Mouse (Mus musculus): ENCODE data around the gene 3110009E18Rik. TPM values are rescaled to one million over a fixed set of nuclear protein-coding genes. Genes with fewer than 3 reads are reported as not detected.

3110009E18Rik gene
- total RNA-seq, 2 experiments from 2014 or later: 8.6 to 10.5 TPM

GRCm38 (mm10) chr1:120138923-120139540 lies 18.0 kb downstream of the 3110009E18Rik start:
- DNase-seq (ENCODE audit: low spot score in 2 of 2): no peak

- DNase-seq (ENCODE audit: low spot score in 2 of 2): no peak
Measured at GRCm38 (mm10) chr1:120140144-120140693, 19.2 kb downstream of the 3110009E18Rik start.

- no peak for DNase-seq (ENCODE audit: low spot score in 2 of 2)
Measured at GRCm38 (mm10) chr1:120142551-120142950, 21.6 kb downstream of the 3110009E18Rik start.

GRCm38 (mm10) chr1:120145527-120146216 lies 24.7 kb downstream of the 3110009E18Rik start:
- DNase-seq (ENCODE audit: low spot score in 2 of 2): no peak

- no peak for DNase-seq (ENCODE audit: low spot score in 2 of 2)
Measured at GRCm38 (mm10) chr1:120146994-120147393, 26.0 kb downstream of the 3110009E18Rik start.

GRCm38 (mm10) chr1:120154232-120154631 lies 33.2 kb downstream of the 3110009E18Rik start:
- DNase-seq (ENCODE audit: low spot score in 2 of 2): peak; percentile 40

GRCm38 (mm10) chr1:120155325-120155724 lies 34.3 kb downstream of the 3110009E18Rik start:
- no peak for DNase-seq (ENCODE audit: low spot score in 2 of 2)

GRCm38 (mm10) chr1:120158474-120159127 lies 37.6 kb downstream of the 3110009E18Rik start:
- no peak for DNase-seq (ENCODE audit: low spot score in 2 of 2)

- no peak for DNase-seq (ENCODE audit: low spot score in 2 of 2)
Measured at GRCm38 (mm10) chr1:120161502-120161901, 40.5 kb downstream of the 3110009E18Rik start.

GRCm38 (mm10) chr1:120162616-120163015 lies 41.6 kb downstream of the 3110009E18Rik start:
- no peak for DNase-seq (ENCODE audit: low spot score in 2 of 2)

- DNase-seq (ENCODE audit: low spot score in 2 of 2): no peak
Measured at GRCm38 (mm10) chr1:120168016-120168415, 47.0 kb downstream of the 3110009E18Rik start.

GRCm38 (mm10) chr1:120168674-120169073 lies 47.7 kb downstream of the 3110009E18Rik start:
- no peak for DNase-seq (ENCODE audit: low spot score in 2 of 2)

- no peak for DNase-seq (ENCODE audit: low spot score in 2 of 2)
Measured at GRCm38 (mm10) chr1:120170307-120170706, 49.3 kb downstream of the 3110009E18Rik start.

GRCm38 (mm10) chr1:120171819-120172521 lies 51.0 kb downstream of the 3110009E18Rik start:
- no peak for DNase-seq (ENCODE audit: low spot score in 2 of 2)

GRCm38 (mm10) chr1:120174991-120175390 lies 54.0 kb downstream of the 3110009E18Rik start:
- no peak for DNase-seq (ENCODE audit: low spot score in 2 of 2)

- DNase-seq (ENCODE audit: low spot score in 2 of 2): no peak
Measured at GRCm38 (mm10) chr1:120176313-120176712, 55.3 kb downstream of the 3110009E18Rik start.

- no peak for DNase-seq (ENCODE audit: low spot score in 2 of 2)
Measured at GRCm38 (mm10) chr1:120177141-120177540, 56.2 kb downstream of the 3110009E18Rik start.

GRCm38 (mm10) chr1:120186204-120186603 lies 65.2 kb downstream of the 3110009E18Rik start:
- no peak for DNase-seq (ENCODE audit: low spot score in 2 of 2)

- DNase-seq (ENCODE audit: low spot score in 2 of 2): no peak
Measured at GRCm38 (mm10) chr1:120186655-120187054, 65.7 kb downstream of the 3110009E18Rik start.

- no peak for DNase-seq (ENCODE audit: low spot score in 2 of 2)
Measured at GRCm38 (mm10) chr1:120187059-120187458, 66.1 kb downstream of the 3110009E18Rik start.

- no peak for DNase-seq (ENCODE audit: low spot score in 2 of 2)
Measured at GRCm38 (mm10) chr1:120189206-120189605, 68.2 kb downstream of the 3110009E18Rik start.

All from adrenal gland, adult 18-20 months (tissue).